In genomic region chr5:33297164-33297563, GRCm38 (mm10) we compare ENCODE assay signal across 10 mouse cellular contexts. TPM values are rescaled to one million over a fixed set of nuclear protein-coding genes. Genes with fewer than 3 reads are reported as not detected.
A peak's percentile ranks its signal among the peaks of the same experiment; 100 is the strongest.
DNase-seq lines count a peak whose midpoint lies in the region; ATAC-seq and TF ChIP-seq lines count a peak whose summit lies in the region.
"Had no signal": no experiment of that assay in that cellular context is flagged by ENCODE, and none has a peak within 500 bp of the region (broad histone marks: within the 10 kb centered on the region; RNA-seq: fewer than 3 reads in every experiment).

No protein-coding gene starts in this region.

- TF ChIP-seq EP300 in heart, postnatal 0 days (IDR thresholded peaks at IDR 0.05; ENCODE audit: low read depth): no peak
- no peak for TF ChIP-seq EP300 in liver, postnatal 0 days (IDR thresholded peaks at IDR 0.05; ENCODE audit: low read depth)

- no peaks in the 10 kb centered on the region for H3K79me3 ChIP-seq in C2C12 (ENCODE audit: low read depth)

- 65% methylated on average over 6 of the region's 6 CpGs for WGBS in heart, postnatal 0 days
- 57% methylated on average over 6 of the region's 6 CpGs for WGBS in liver, postnatal 0 days (ENCODE audit: insufficient replicate concordance)

- no peaks in the 10 kb centered on the region for H3K79me2 ChIP-seq in C2C12 (ENCODE audit: control insufficient read depth, insufficient read depth)

- H3K4me2 ChIP-seq in heart, postnatal 0 days (ENCODE audit: low read depth, low read length): no peak overlapping the region
- H3K4me2 ChIP-seq in liver, postnatal 0 days (ENCODE audit: low read depth, low read length): no peak overlapping the region
- H3K4me2 ChIP-seq: heart, embryonic 13.5 days; liver, embryonic 13.5 days; neural tube, embryonic 13.5 days had no signal

- no peak for ATAC-seq in heart, postnatal 0 days (ENCODE audit: insufficient read depth, low read depth)
- no peak for ATAC-seq in liver, postnatal 0 days
- ATAC-seq in granulocyte monocyte progenitor cell, adult 5-6 weeks (replicated peaks; ENCODE audit: poor library complexity, severe bottlenecking): no peak; the same call in 1 of the 2 replicates

- no peak for DNase-seq in heart, postnatal 0 days (ENCODE audit: low spot score)
- no peak for DNase-seq in heart, adult 11 months
- peak; percentile 46 for DNase-seq in NIH3T3 (ENCODE audit: low read depth)
- DNase-seq in liver, postnatal 0 days: peak; percentile 19
- DNase-seq in layer of hippocampus, adult 11-12 months (ENCODE audit: low spot score): no peak
- DNase-seq: liver, embryonic 13.5 days had no signal

- no peaks in the 10 kb centered on the region for H3K9me3 ChIP-seq in heart, postnatal 0 days (replicated peaks; ENCODE audit: control insufficient read depth, low read length)
- H3K9me3 ChIP-seq in liver, postnatal 0 days (ENCODE audit: low read length): no peaks in the 10 kb centered on the region
- H3K9me3 ChIP-seq: heart, embryonic 13.5 days; liver, embryonic 13.5 days; neural tube, embryonic 13.5 days had no signal

- H3K27me3 ChIP-seq in heart, postnatal 0 days (ENCODE audit: control insufficient read depth, insufficient read depth, low read length): no peaks in the 10 kb centered on the region
- peaks cover 26% of the 10 kb centered on the region for H3K27me3 ChIP-seq in C2C12 (ENCODE audit: control insufficient read depth, insufficient read depth, insufficient read length)
- H3K27me3 ChIP-seq in liver, postnatal 0 days (ENCODE audit: insufficient read depth, low read length): no peaks in the 10 kb centered on the region
- H3K27me3 ChIP-seq: heart, embryonic 13.5 days; neural tube, embryonic 13.5 days had no signal

- H3K36me3 ChIP-seq in heart, postnatal 0 days (replicated peaks; ENCODE audit: control insufficient read depth, insufficient read depth, low read length): no peaks in the 10 kb centered on the region
- no peaks in the 10 kb centered on the region for H3K36me3 ChIP-seq in C2C12 (ENCODE audit: control insufficient read depth, insufficient read depth)
- H3K36me3 ChIP-seq in liver, postnatal 0 days (replicated peaks; ENCODE audit: insufficient read depth, low read length): no peaks in the 10 kb centered on the region
- H3K36me3 ChIP-seq: heart, embryonic 13.5 days; liver, embryonic 13.5 days; neural tube, embryonic 13.5 days had no signal

- no peak overlapping the region for H3K9ac ChIP-seq in heart, postnatal 0 days (replicated peaks; ENCODE audit: low read depth, low read length)
- no peak overlapping the region for H3K9ac ChIP-seq in liver, postnatal 0 days (replicated peaks)
- H3K9ac ChIP-seq: heart, embryonic 13.5 days; liver, embryonic 13.5 days; neural tube, embryonic 13.5 days had no signal

- no peak overlapping the region for H3ac ChIP-seq in C2C12 (ENCODE audit: control insufficient read depth, insufficient read length, low read depth)

- H3K27ac ChIP-seq in heart, postnatal 0 days (ENCODE audit: low read depth): no peak overlapping the region
- H3K27ac ChIP-seq in liver, postnatal 0 days (ENCODE audit: low read depth): no peak overlapping the region
- H3K27ac ChIP-seq: heart, embryonic 13.5 days; liver, embryonic 13.5 days; neural tube, embryonic 13.5 days had no signal

- no peaks in the 10 kb centered on the region for H3K4me1 ChIP-seq in heart, postnatal 0 days (ENCODE audit: control insufficient read depth, insufficient read depth)
- no peaks in the 10 kb centered on the region for H3K4me1 ChIP-seq in liver, postnatal 0 days (ENCODE audit: insufficient read depth)
- H3K4me1 ChIP-seq: liver, embryonic 13.5 days had no signal

- no peak overlapping the region for H3K4me3 ChIP-seq in heart, postnatal 0 days (ENCODE audit: low read depth, low read length)
- H3K4me3 ChIP-seq in C2C12 (ENCODE audit: insufficient read depth, poor library complexity, severe bottlenecking): no peak overlapping the region
- no peak overlapping the region for H3K4me3 ChIP-seq in liver, postnatal 0 days (ENCODE audit: low read depth, low read length)
- H3K4me3 ChIP-seq: heart, embryonic 13.5 days; liver, embryonic 13.5 days; neural tube, embryonic 13.5 days had no signal

- peak; percentile 37 for TF ChIP-seq CTCF in heart, postnatal 0 days (IDR thresholded peaks at IDR 0.05; ENCODE audit: low read depth)
- peak; percentile 37 for TF ChIP-seq CTCF in C2C12 (IDR thresholded peaks at IDR 0.05; ENCODE audit: control insufficient read depth, insufficient read depth, insufficient read length)
- peak; percentile 74 for TF ChIP-seq CTCF in liver, postnatal 0 days (IDR thresholded peaks at IDR 0.05; ENCODE audit: low read depth)

TF ChIP-seq in C2C12, 6 proteins besides CTCF, POLR2A, EP300 and RAD21:
- TF ChIP-seq USF1 (IDR thresholded peaks at IDR 0.05; ENCODE audit: low read depth) (no peak), MYOG (IDR thresholded peaks at IDR 0.05; ENCODE audit: control insufficient read depth, extremely low read depth, insufficient read length) (no peak), MYOD1 (IDR thresholded peaks at IDR 0.05; ENCODE audit: control insufficient read depth, insufficient read length, low read depth) (no peak), FOSL1 (IDR thresholded peaks at IDR 0.05; ENCODE audit: insufficient read depth, low read length, poor library complexity, severe bottlenecking) (no peak), CEBPB (IDR thresholded peaks at IDR 0.05; ENCODE audit: low read depth) (no peak), MAX (IDR thresholded peaks at IDR 0.05) (no peak)

RNA-seq across cellular contexts. Expression of gene Ctbp1, which starts 22.4 kb away (rescaled TPM):
- total RNA-seq in heart, postnatal 0 days (2014; rRNA removed; ENCODE audit: low replicate concordance): 295 and 352 TPM in 2 replicates
- polyA plus RNA-seq in heart, postnatal 0 days (2015; fragmentation: Nextera tagmentation; extraction: Ambion mirVana): 156 and 165 TPM in 2 replicates
- 242 TPM for polyA plus RNA-seq in C2C12 (2012; fragmentation: generic; extraction: Trizol)
- polyA plus RNA-seq in liver, postnatal 0 days (2015; fragmentation: Nextera tagmentation; extraction: Ambion mirVana): 91.1 and 93.8 TPM in 2 replicates
- 97.5 and 121 TPM in 2 replicates for total RNA-seq in granulocyte monocyte progenitor cell, adult 5-6 weeks (2014; fragmentation: Nextera tagmentation)
- 95.4 and 119 TPM in 2 replicates for total RNA-seq in granulocyte monocyte progenitor cell, adult 5-6 weeks (2017)

RNA-seq across cellular contexts. Expression of gene Maea, which starts 38.1 kb away (rescaled TPM):
- total RNA-seq in heart, postnatal 0 days (2014; rRNA removed; ENCODE audit: low replicate concordance): 166 and 168 TPM in 2 replicates
- polyA plus RNA-seq in heart, postnatal 0 days (2015; fragmentation: Nextera tagmentation; extraction: Ambion mirVana): 122 and 127 TPM in 2 replicates
- polyA plus RNA-seq in C2C12 (2012; fragmentation: generic; extraction: Trizol): 94.9 TPM
- 38.0 and 41.5 TPM in 2 replicates for polyA plus RNA-seq in liver, postnatal 0 days (2015; fragmentation: Nextera tagmentation; extraction: Ambion mirVana)
- 46.0 and 68.6 TPM in 2 replicates for total RNA-seq in granulocyte monocyte progenitor cell, adult 5-6 weeks (2014; fragmentation: Nextera tagmentation)
- 204 and 205 TPM in 2 replicates for total RNA-seq in granulocyte monocyte progenitor cell, adult 5-6 weeks (2017)

Comparison
In these comparisons a context has a peak if more than half of its experiments do, and no peak if none do; other contexts are left out.
1. DNase-seq: peak in NIH3T3 (single experiment) and liver, postnatal 0 days (single experiment); none in heart, postnatal 0 days (single experiment), heart, adult 11 months (single experiment) and layer of hippocampus, adult 11-12 months (single experiment).
2. Peak in every context shown above with its lines, with median percentiles within 50 percentile points of each other: CTCF ChIP-seq.